Mouse (Mus musculus): ENCODE measurements around the gene Cryab.

Gene Cryab

DNA sequence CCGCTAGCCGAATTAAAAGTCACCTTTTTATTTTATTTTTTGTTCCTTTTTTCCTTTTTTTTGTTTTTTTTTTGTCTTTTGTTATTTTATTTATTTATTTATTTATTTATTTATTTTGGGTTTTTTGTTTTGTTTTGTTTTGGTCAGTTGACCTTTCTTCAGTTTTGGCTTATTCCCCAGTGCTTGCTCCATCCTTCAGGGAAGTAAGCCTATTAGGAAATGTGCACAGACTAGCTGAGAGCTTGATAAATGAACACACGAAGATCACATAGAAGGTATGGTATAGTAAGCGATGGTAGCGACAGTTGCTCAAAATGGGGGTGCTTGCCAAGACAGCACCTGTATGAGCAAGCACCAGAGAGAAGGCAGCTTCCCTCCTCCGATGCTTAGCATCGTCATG, 46.5 kb downstream of the Cryab start:
- no peak for DNase-seq (ENCODE audit: low read depth, low spot score)

DNA sequence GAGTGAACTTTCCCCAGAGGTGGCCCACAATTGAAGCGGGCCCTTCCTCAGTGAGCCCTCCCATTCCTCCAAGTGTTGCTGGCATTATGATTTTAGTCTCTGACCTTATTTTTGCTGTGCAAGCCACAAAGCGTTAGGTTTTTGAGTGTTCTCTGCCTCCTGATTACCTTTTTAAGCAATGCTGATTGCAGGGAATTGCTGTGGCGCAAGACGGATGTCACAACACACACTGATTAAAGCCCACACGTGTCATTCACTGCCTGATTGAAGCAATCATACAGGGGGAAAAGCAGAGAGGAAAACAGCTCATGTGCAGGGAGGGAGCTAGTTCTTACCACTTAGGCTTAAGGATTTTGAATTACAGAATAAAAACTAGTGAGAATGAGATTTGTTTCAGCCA, 47.2 kb downstream of the Cryab start:
- DNase-seq (ENCODE audit: low read depth, low spot score), result no peak

DNA sequence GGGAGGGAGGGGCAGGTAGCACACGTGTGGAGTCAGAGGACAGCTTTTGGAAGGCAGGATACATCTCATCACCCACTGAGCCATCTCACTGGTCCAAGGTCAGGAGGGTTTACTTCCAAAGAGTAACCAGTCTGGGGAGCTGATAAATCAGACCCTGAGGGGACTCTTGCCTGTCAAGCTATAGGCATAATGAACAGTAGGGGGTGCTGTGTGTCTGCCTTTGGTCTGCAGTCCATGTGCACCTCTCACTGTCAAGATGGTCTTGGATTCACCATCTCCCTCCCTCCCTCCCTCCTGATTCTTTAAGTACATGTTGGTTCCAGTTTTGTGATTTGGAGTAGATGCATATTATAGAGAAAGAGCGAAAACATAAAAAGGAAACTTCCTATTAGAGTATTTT, 49.9 kb downstream of the Cryab start:
- no peak for DNase-seq (ENCODE audit: low read depth, low spot score)

DNA sequence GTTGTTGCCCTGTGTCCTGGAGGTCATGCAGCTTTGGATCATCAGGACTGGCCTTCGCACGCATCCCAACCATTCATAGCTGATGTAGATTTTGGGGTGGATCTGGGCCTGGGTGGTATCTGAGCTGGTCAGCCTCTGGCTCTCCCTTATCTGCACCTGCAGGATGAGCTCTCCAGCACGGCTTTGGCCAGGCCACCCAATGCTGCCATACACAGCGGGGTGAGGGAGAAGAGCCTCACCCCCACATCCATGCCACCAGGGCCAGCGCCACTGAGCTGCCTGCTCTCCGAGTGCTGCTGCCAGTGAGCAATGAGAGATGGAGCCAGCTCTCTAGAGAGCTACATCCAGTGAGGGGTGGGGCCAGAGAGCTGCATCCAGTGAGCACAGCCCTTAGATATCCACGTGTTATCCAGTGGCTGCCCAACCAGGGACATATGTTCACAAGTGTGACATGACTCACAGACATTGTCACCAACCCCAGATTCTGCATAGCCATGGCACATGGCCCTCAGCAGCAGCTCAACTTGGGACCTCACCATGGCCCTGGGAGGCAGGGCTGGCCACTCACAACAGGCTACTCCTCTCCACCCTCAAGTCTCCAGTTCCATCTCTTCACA, 52.0 kb downstream of the Cryab start:
- DNase-seq (ENCODE audit: low read depth, low spot score), result no peak

Data from WW6 (cell line).